8 mouse cellular contexts compared by ENCODE assay signal in the genomic region with DNA sequence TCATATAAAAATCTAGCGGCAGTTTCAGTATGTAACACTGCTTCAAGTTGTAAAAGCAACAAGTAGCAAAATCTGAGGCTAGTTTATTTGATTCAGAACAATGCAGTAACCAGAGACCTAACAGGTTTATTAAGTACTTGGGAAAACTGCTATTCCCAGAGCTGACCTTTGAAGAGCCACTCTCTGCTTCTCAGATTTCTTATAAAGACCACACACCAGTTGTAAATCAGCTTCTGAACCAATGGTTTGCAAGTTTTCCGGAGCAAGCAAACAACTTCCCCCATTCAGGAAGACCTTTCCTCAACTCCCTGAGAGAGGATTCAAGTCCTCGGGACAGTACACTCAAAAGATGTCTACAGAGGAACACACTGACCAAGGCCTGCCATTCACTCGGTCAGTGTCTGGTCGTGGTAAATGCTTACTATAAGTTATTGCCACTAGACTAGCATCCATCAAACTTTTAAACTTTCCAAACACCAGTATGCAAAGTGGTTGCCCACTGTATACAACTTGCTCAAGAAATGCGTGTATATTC. TPM values are rescaled to one million over a fixed set of nuclear protein-coding genes. Genes with fewer than 3 reads are reported as not detected.
DNase-seq lines count a peak whose midpoint lies in the region; ATAC-seq and TF ChIP-seq lines count a peak whose summit lies in the region.

No protein-coding gene starts in this region.

- H3K4me2 ChIP-seq in embryonic facial prominence, embryonic 14.5 days (ENCODE audit: low read depth, low read length), result peak overlapping the region; percentile 71
- H3K4me2 ChIP-seq in limb, embryonic 12.5 days, result peak overlapping the region; percentile 72

- peaks cover 9% of the 10 kb centered on the region for H3K4me1 ChIP-seq in lung, adult 2 months (ENCODE audit: control insufficient read depth, insufficient read depth, low read length)
- H3K4me1 ChIP-seq in embryonic facial prominence, embryonic 14.5 days (ENCODE audit: control insufficient read depth, insufficient read depth, low read length), result peaks cover 35% of the 10 kb centered on the region
- H3K4me1 ChIP-seq in limb, embryonic 12.5 days (replicated peaks), result peaks cover 35% of the 10 kb centered on the region

- 10% methylated on average over 6 of the region's 6 CpGs for WGBS in lung, adult 2 months
- whole genome bisulfite sequencing in embryonic facial prominence, embryonic 14.5 days, result 16% methylated on average over 6 of the region's 6 CpGs
- 6% methylated on average over 6 of the region's 6 CpGs for WGBS in limb, embryonic 12.5 days

- peak overlapping the region; percentile 31 for H3K4me3 ChIP-seq in lung, adult 2 months (replicated peaks; ENCODE audit: extremely low read depth, low read depth, low read length)
- H3K4me3 ChIP-seq in embryonic facial prominence, embryonic 14.5 days (ENCODE audit: low read depth, low read length), result peak overlapping the region; percentile 94
- peak overlapping the region; percentile 95 for H3K4me3 ChIP-seq in limb, embryonic 12.5 days (replicated peaks)

- H3K27ac ChIP-seq in embryonic facial prominence, embryonic 14.5 days (replicated peaks; ENCODE audit: low read depth, low read length), result peak overlapping the region; percentile 98; the same call in 1 of the 2 replicates
- H3K27ac ChIP-seq in limb, embryonic 12.5 days, result peak overlapping the region; percentile 98

- DNase-seq in lung, adult 2 months, result peak; percentile 14
- no peak for DNase-seq in lung, postnatal 14 days
- no peak for DNase-seq in embryonic facial prominence, embryonic 14.5 days (ENCODE audit: low spot score)
- DNase-seq in skeletal muscle tissue, adult 2 months (ENCODE audit: low read depth, low spot score), result peak; percentile 39
- no peak for DNase-seq in yolk sac, embryonic 10.5 days (ENCODE audit: low spot score)
- DNase-seq in natural killer cell, adult 2 months (ENCODE audit: low spot score in 2 of 2), result no peak

- no peaks in the 10 kb centered on the region for H3K27me3 ChIP-seq in embryonic facial prominence, embryonic 14.5 days (replicated peaks; ENCODE audit: control insufficient read depth, insufficient read depth, low read length)
- no peaks in the 10 kb centered on the region for H3K27me3 ChIP-seq in limb, embryonic 12.5 days

- ATAC-seq in embryonic facial prominence, embryonic 14.5 days (ENCODE audit: low read depth), result no peak
- no peak; the same call in 1 of the 2 replicates for ATAC-seq in limb, embryonic 12.5 days (ENCODE audit: insufficient number of reproducible peaks, insufficient read depth, low FRiP score, low TSS enrichment, low read depth)
- no peak for ATAC-seq in cerebellum, adult (ENCODE audit: insufficient number of reproducible peaks, low FRiP score, low TSS enrichment)

- no peaks in the 10 kb centered on the region for H3K9me3 ChIP-seq in embryonic facial prominence, embryonic 14.5 days (ENCODE audit: control insufficient read depth, low read length)
- no peaks in the 10 kb centered on the region for H3K9me3 ChIP-seq in limb, embryonic 12.5 days

- H3K36me3 ChIP-seq in embryonic facial prominence, embryonic 14.5 days (ENCODE audit: control insufficient read depth, insufficient read depth, low read length), result 0 out of 2 replicates have a peak, but pooled peaks cover 5% of the 10 kb centered on the region
- H3K36me3 ChIP-seq in limb, embryonic 12.5 days, result no peaks in the 10 kb centered on the region

- peak overlapping the region; percentile 99 for H3K9ac ChIP-seq in embryonic facial prominence, embryonic 14.5 days (ENCODE audit: low read depth, low read length)
- H3K9ac ChIP-seq in limb, embryonic 12.5 days (replicated peaks), result peak overlapping the region; percentile 98; the same call in 1 of the 2 replicates

- no peak for TF ChIP-seq CTCF in lung, adult 2 months (IDR thresholded peaks at IDR 0.05; ENCODE audit: insufficient read depth, low read length)

- TF ChIP-seq POLR2A in lung, adult 2 months (IDR thresholded peaks at IDR 0.05; ENCODE audit: borderline replicate concordance, extremely low read depth, low read depth, low read length), result no peak

RNA-seq across cellular contexts. Expression of a gene that starts 1.6 kb away (rescaled TPM):
- 7.5 and 7.9 TPM in 2 replicates for polyA plus RNA-seq in lung, adult 2 months (2012; rRNA removed)
- 10.6 and 10.7 TPM in 2 replicates for polyA plus RNA-seq in embryonic facial prominence, embryonic 14.5 days (2014; fragmentation: Nextera tagmentation; extraction: Ambion mirVana)
- polyA plus RNA-seq in limb, embryonic 12.5 days (2016; fragmentation: Nextera tagmentation; extraction: Ambion mirVana), result 5.4 and 7.5 TPM in 2 replicates

Comparison
In these comparisons a context has a peak if more than half of its experiments do, and no peak if none do; other contexts are left out.
1. DNase-seq: peak in lung, adult 2 months (single experiment) and skeletal muscle tissue, adult 2 months (single experiment); none in lung, postnatal 14 days (single experiment), embryonic facial prominence, embryonic 14.5 days (single experiment), yolk sac, embryonic 10.5 days (single experiment) and natural killer cell, adult 2 months (0 of 2).
2. H3K4me3 ChIP-seq: peak in every context shown above with its lines; median percentile 95 in limb, embryonic 12.5 days; 94 in embryonic facial prominence, embryonic 14.5 days; 31 in lung, adult 2 months.